Mouse (Mus musculus): ENCODE data around the gene Runx3. TPM values are rescaled to one million over a fixed set of nuclear protein-coding genes. Genes with fewer than 3 reads are reported as not detected.

Runx3 gene
- polyA plus RNA-seq, 1 experiment = 20.8 TPM

- WGBS = under 1% methylated on average over 39 of the region's 39 CpGs
- Histone ChIP-seq H3K4me1 (ENCODE audit: control insufficient read depth, insufficient read depth, low read length) (no peaks in the 10 kb centered on the region; the same call in 1 of the 2 replicates), H3K4me3 (replicated peaks; ENCODE audit: control insufficient read depth, low read depth, low read length) (peak overlapping the region; percentile 65), H3K27ac (ENCODE audit: control insufficient read depth, insufficient read depth, low read depth, low read length, poor library complexity) (peak overlapping the region; percentile 64)
- TF ChIP-seq CTCF (IDR thresholded peaks at IDR 0.05; ENCODE audit: control insufficient read depth, insufficient read depth, low read length) (no peak), POLR2A (IDR thresholded peaks at IDR 0.05; ENCODE audit: borderline replicate concordance, control insufficient read depth, low read depth, low read length) (peak; percentile 68; the same call in 1 of the 2 replicates)
Observed at GRCm38 (mm10) chr4:135153260-135154088, 33.0 kb downstream of the Runx3 start.

DNA sequence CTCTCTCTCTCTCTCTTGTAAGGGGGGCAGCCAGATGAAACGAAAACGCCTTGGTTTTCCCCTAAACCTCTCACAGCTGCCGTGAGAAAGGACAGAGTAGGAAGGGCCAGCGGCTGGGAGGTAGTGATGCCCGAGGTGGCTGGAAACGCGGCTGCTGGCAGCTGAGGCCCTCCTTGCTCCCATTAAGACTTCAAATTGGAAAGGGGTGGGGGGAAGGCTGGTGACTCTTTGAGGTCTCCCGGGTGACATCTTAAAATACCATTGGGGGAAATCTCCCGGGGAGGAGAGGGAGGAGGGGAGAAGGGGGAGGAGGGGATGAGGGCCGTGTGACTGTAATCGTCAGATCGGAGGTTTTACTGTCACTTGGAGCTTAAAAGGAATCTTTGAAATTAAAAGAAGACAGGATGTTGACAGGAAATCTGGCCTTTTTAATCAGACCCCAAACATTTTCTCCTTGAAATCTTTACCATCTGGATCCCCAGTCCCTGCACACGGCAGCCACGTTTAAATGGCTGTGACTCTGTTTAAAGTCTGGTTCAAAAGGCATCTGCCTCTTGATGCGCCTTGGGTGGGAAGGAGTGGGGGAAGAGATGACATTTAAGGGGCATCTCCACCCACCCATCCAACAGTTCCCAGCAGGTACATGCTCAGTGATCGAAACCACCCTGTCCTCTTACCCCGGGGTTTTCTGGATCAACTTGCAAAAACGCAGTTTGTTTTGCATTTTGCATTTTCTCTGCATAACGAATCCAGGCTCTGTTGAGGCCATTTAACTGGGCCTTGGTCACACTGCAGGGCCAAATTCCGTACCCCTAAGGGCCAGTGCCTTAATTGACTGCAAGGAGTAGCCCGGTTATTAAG, 33.9 kb downstream of the Runx3 start:
- H3K27ac ChIP-seq (ENCODE audit: control insufficient read depth, insufficient read depth, low read depth, low read length, poor library complexity) = no peak overlapping the region
- no peaks in the 10 kb centered on the region; the same call in 1 of the 2 replicates for H3K4me1 ChIP-seq (ENCODE audit: control insufficient read depth, insufficient read depth, low read length)
- H3K4me3 ChIP-seq (replicated peaks; ENCODE audit: control insufficient read depth, low read depth, low read length) = peak overlapping the region; percentile 57
- TF ChIP-seq CTCF (IDR thresholded peaks at IDR 0.05; ENCODE audit: control insufficient read depth, insufficient read depth, low read length) = no peak
- TF ChIP-seq POLR2A (IDR thresholded peaks at IDR 0.05; ENCODE audit: borderline replicate concordance, control insufficient read depth, low read depth, low read length) = no peak
- 21% methylated on average over 21 of the region's 21 CpGs for WGBS

- Histone ChIP-seq H3K4me1 (ENCODE audit: control insufficient read depth, insufficient read depth, low read length) (no peaks in the 10 kb centered on the region; the same call in none of the 2 replicates), H3K4me3 (replicated peaks; ENCODE audit: control insufficient read depth, low read depth, low read length) (no peak overlapping the region), H3K27ac (ENCODE audit: control insufficient read depth, insufficient read depth, low read depth, low read length, poor library complexity) (no peak overlapping the region)
- no peak for TF ChIP-seq CTCF (IDR thresholded peaks at IDR 0.05; ENCODE audit: control insufficient read depth, insufficient read depth, low read length)
- 70% methylated on average over 31 of the region's 31 CpGs for WGBS
Observed at GRCm38 (mm10) chr4:135155106-135155800, 34.8 kb downstream of the Runx3 start.

DNA sequence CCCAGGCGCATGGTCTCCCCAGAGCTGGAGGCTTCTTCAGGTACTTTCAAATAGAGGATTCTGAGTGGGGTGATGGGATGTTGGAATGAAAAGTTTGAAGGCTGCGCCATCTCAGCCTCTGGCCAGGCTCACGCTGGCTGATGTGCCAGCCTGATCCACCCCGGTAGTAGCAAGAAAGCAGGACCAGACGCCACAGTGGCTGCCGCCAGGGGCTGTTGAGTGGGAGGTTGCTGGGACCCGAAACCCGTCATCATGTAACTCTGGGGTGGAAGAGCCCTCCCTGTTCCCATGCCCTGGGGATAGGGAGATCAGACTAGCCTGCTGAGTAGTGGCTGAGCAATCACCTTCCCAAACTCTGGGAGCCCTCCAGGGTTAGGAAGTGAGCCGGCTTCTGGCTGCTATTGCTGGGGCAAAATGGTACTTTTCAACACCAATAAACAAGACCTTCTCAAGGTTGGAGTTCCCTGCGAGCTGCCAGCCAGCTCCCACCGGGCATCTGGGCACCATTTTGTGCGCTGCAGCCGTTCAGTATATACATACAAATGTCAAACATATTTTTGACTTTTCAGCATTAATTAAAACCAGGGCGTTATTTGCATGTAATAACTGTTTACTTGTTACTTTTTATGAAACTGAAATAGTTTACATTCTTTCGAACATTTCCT, 35.5 kb downstream of the Runx3 start:
- no peak overlapping the region for H3K4me3 ChIP-seq (replicated peaks; ENCODE audit: control insufficient read depth, low read depth, low read length)
- H3K4me1 ChIP-seq (ENCODE audit: control insufficient read depth, insufficient read depth, low read length) = no peaks in the 10 kb centered on the region; the same call in none of the 2 replicates
- TF ChIP-seq POLR2A (IDR thresholded peaks at IDR 0.05; ENCODE audit: borderline replicate concordance, control insufficient read depth, low read depth, low read length) (no peak), CTCF (IDR thresholded peaks at IDR 0.05; ENCODE audit: control insufficient read depth, insufficient read depth, low read length) (no peak)
- WGBS = 82% methylated on average over 15 of the region's 15 CpGs
- no peak overlapping the region for H3K27ac ChIP-seq (ENCODE audit: control insufficient read depth, insufficient read depth, low read depth, low read length, poor library complexity)

DNA sequence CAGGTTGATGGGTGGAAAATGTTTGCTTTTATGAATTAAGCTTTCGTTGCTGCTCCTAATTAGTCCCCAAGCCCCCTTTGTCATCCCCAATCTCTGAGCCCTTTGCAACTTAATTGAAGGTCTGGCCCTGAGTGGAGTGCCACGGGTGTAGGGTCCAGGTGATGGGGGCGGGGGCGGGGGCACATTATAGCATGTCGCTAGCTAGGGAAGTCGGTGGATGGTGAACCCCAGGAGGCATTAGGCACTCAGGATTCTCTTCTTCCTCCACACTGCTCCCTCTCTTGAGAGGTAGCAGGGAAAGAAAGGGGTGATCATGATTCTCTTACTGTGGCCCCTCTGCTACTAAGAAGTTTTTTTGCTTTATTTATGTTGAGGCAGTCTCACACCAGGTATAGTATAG, 36.1 kb downstream of the Runx3 start:
- WGBS = 76% methylated on average over 6 of the region's 6 CpGs
- TF ChIP-seq CTCF (IDR thresholded peaks at IDR 0.05; ENCODE audit: control insufficient read depth, insufficient read depth, low read length) (no peak), POLR2A (IDR thresholded peaks at IDR 0.05; ENCODE audit: borderline replicate concordance, control insufficient read depth, low read depth, low read length) (no peak)
- H3K4me3 ChIP-seq (replicated peaks; ENCODE audit: control insufficient read depth, low read depth, low read length) = no peak overlapping the region
- H3K4me1 ChIP-seq (ENCODE audit: control insufficient read depth, insufficient read depth, low read length) = no peaks in the 10 kb centered on the region; the same call in none of the 2 replicates
- H3K27ac ChIP-seq (ENCODE audit: control insufficient read depth, insufficient read depth, low read depth, low read length, poor library complexity) = no peak overlapping the region

DNA sequence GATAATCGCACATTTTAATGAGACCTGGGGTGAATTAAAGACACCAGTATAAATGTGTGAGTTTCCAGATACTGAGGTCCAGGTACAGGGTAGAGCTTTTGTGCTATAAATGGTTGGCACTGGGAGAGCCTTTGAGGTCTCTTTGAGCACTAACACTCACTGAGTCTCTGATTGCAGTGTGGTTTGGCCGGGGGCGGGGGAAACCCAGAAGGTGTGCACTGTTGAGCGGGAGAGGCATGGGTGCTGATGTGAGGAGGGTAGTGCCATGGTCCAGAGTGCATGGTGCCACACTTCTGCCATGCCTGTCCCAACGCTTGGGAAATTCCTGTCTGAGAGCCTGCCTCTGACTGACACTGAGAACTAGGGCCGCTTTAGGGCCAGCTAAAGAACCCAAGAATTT, 36.9 kb downstream of the Runx3 start:
- Histone ChIP-seq H3K27ac (ENCODE audit: control insufficient read depth, insufficient read depth, low read depth, low read length, poor library complexity) (no peak overlapping the region), H3K4me1 (ENCODE audit: control insufficient read depth, insufficient read depth, low read length) (no peaks in the 10 kb centered on the region; the same call in none of the 2 replicates), H3K4me3 (replicated peaks; ENCODE audit: control insufficient read depth, low read depth, low read length) (no peak overlapping the region)
- TF ChIP-seq CTCF (IDR thresholded peaks at IDR 0.05; ENCODE audit: control insufficient read depth, insufficient read depth, low read length) (no peak), POLR2A (IDR thresholded peaks at IDR 0.05; ENCODE audit: borderline replicate concordance, control insufficient read depth, low read depth, low read length) (no peak)
- WGBS = 81% methylated on average over 6 of the region's 6 CpGs

GRCm38 (mm10) chr4:135158724-135159409, 38.4 kb downstream of the Runx3 start:
- Histone ChIP-seq H3K27ac (ENCODE audit: control insufficient read depth, insufficient read depth, low read depth, low read length, poor library complexity) (no peak overlapping the region), H3K4me1 (ENCODE audit: control insufficient read depth, insufficient read depth, low read length) (no peaks in the 10 kb centered on the region; the same call in none of the 2 replicates), H3K4me3 (replicated peaks; ENCODE audit: control insufficient read depth, low read depth, low read length) (no peak overlapping the region)
- WGBS = 49% methylated on average over 9 of the region's 9 CpGs
- TF ChIP-seq CTCF (IDR thresholded peaks at IDR 0.05; ENCODE audit: control insufficient read depth, insufficient read depth, low read length) (no peak), POLR2A (IDR thresholded peaks at IDR 0.05; ENCODE audit: borderline replicate concordance, control insufficient read depth, low read depth, low read length) (no peak)
